Mouse (Mus musculus): ENCODE data around the gene Sh2b3. TPM values are rescaled to one million over a fixed set of nuclear protein-coding genes. Genes with fewer than 3 reads are reported as not detected.
A peak's percentile ranks its signal among the peaks of the same experiment; 100 is the strongest.

Gene Sh2b3
- polyA plus RNA-seq, 2 experiments, result 5.4 to 7.2 TPM

- H3K9me3 ChIP-seq (ENCODE audit: control insufficient read depth, low read length), result no peaks in the 10 kb centered on the region
- H3K27me3 ChIP-seq (ENCODE audit: control insufficient read depth, insufficient read depth, low read length), result peaks cover 7% of the 10 kb centered on the region
- ATAC-seq (ENCODE audit: insufficient read depth) (no peak), DNase-seq (ENCODE audit: low read depth in 3 of 3, low spot score in 3 of 3) (no peak)
- no peak for TF ChIP-seq EP300 (IDR thresholded peaks at IDR 0.05; ENCODE audit: low read depth)
- no peak for TF ChIP-seq CTCF (IDR thresholded peaks at IDR 0.05; ENCODE audit: low read depth)
- peaks cover 0 to 12% of the 10 kb centered on the region in 2 experiments; a peak in 3 of 4 replicates for H3K4me1 ChIP-seq (replicated peaks; ENCODE audit: control insufficient read depth in 2 of 2, insufficient read depth in 2 of 2, low read length in 1 of 2)
- no peak overlapping the region for H3K4me2 ChIP-seq (ENCODE audit: low read depth)
- no peaks in the 10 kb centered on the region for H3K36me3 ChIP-seq (replicated peaks; ENCODE audit: control insufficient read depth, insufficient read depth, low read depth)
- H3K4me3 ChIP-seq (ENCODE audit: insufficient read depth in 1 of 2, low read depth in 2 of 2, low read length in 2 of 2), result no peak overlapping the region
- no peak overlapping the region for H3K9ac ChIP-seq (replicated peaks)
- H3K27ac ChIP-seq, result no peak overlapping the region
- WGBS (ENCODE audit: insufficient replicate concordance), result 61% methylated on average over 11 of the region's 11 CpGs
Measured at GRCm38 (mm10) chr5:121846322-121846721, 8.9 kb upstream of the Sh2b3 start.

DNA sequence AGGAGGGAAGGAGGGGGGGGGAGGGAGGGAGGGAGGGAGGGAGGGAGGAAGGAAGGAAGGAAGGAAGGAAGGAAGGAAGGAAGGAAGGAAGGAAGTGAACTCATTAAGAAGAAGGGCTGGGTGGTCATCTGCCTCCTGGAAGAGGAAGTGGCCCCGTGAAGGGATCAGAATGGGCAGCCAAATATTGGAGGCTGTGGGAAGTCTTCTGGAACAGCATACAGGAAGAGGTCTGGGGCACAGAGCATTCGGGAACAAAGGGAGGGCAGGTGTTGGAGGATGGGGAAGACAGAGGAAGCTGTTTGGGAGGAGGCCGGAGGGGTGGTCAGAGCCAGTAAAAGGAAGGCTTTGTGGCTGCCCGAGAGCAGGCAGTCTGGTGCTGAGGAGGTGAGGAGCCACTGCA is 7.9 kb upstream of the Sh2b3 start:
- Histone ChIP-seq H3K27ac (no peak overlapping the region), H3K4me1 (replicated peaks; ENCODE audit: control insufficient read depth in 2 of 2, insufficient read depth in 2 of 2, low read length in 1 of 2) (peaks cover 0 to 12% of the 10 kb centered on the region in 2 experiments; a peak in 3 of 4 replicates), H3K9ac (replicated peaks) (no peak overlapping the region), H3K4me2 (ENCODE audit: low read depth) (no peak overlapping the region), H3K27me3 (ENCODE audit: control insufficient read depth, insufficient read depth, low read length) (peaks cover 7% of the 10 kb centered on the region), H3K9me3 (ENCODE audit: control insufficient read depth, low read length) (no peaks in the 10 kb centered on the region), H3K4me3 (ENCODE audit: insufficient read depth in 1 of 2, low read depth in 2 of 2, low read length in 2 of 2) (no peak overlapping the region), H3K36me3 (replicated peaks; ENCODE audit: control insufficient read depth, insufficient read depth, low read depth) (no peaks in the 10 kb centered on the region)
- 19% methylated on average over 4 of the region's 4 CpGs for WGBS (ENCODE audit: insufficient replicate concordance)
- DNase-seq (ENCODE audit: low read depth in 3 of 3, low spot score in 3 of 3) (no peak), ATAC-seq (ENCODE audit: insufficient read depth) (no peak)
- TF ChIP-seq CTCF (IDR thresholded peaks at IDR 0.05; ENCODE audit: low read depth), result no peak
- no peak for TF ChIP-seq EP300 (IDR thresholded peaks at IDR 0.05; ENCODE audit: low read depth)

DNA sequence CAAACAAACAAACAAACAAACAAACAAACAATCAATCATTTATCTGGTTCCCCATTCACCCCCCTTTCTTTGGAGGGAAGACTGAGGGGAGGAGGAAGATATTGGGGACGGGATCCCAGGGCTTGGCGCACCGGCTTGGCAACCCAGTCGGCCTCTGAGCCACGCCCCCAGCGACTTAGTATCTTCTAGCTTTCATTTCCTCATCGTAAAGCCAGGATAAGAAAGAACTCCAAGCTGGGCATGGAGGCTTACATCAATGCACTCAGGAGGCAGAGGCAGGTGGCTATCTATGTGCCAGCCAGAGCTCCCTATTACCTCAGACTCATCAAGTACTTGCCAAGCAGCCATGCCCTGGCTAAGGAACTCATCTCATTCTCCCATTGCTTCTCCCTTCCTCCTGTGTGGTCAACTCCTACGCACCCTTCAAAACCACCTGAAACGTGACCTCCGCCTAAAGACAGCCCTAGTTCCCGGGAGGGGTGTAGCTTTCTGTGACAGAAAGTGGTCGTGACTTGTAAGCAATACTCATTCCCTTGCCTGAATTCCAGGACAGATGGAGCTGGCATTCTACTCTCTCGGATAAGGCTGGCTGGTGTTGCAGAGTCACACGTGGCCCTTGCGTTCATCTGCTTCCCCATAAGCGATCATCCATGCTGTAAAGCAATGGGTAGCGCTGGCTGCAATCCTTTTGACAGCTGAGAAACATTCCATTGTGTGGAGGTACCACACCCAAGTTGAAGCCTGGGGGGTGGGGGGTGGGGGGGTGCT is 5.9 kb upstream of the Sh2b3 start:
- Histone ChIP-seq H3K4me2 (ENCODE audit: low read depth) (peak overlapping the region; percentile 78), H3K4me1 (replicated peaks; ENCODE audit: control insufficient read depth in 2 of 2, insufficient read depth in 2 of 2, low read length in 1 of 2) (peaks cover 6 to 10% of the 10 kb centered on the region in 2 experiments), H3K9ac (replicated peaks) (no peak overlapping the region), H3K36me3 (replicated peaks; ENCODE audit: control insufficient read depth, insufficient read depth, low read depth) (no peaks in the 10 kb centered on the region), H3K27me3 (ENCODE audit: control insufficient read depth, insufficient read depth, low read length) (peaks cover 9% of the 10 kb centered on the region), H3K27ac (no peak overlapping the region), H3K4me3 (ENCODE audit: insufficient read depth in 1 of 2, low read depth in 2 of 2, low read length in 2 of 2) (peak overlapping the region in 1 of 2 experiments; percentile 54; a peak in 2 of 4 replicates), H3K9me3 (ENCODE audit: control insufficient read depth, low read length) (no peaks in the 10 kb centered on the region)
- DNase-seq (ENCODE audit: low read depth in 3 of 3, low spot score in 3 of 3) (no peak), ATAC-seq (ENCODE audit: insufficient read depth) (peak; percentile 24; the same call in 1 of the 2 replicates)
- 12% methylated on average over 17 of the region's 17 CpGs for WGBS (ENCODE audit: insufficient replicate concordance)
- 0 out of 2 replicates have a peak, but pooled peaks have one; percentile 3 for TF ChIP-seq CTCF (IDR thresholded peaks at IDR 0.05; ENCODE audit: low read depth)
- TF ChIP-seq EP300 (IDR thresholded peaks at IDR 0.05; ENCODE audit: low read depth), result no peak

DNA sequence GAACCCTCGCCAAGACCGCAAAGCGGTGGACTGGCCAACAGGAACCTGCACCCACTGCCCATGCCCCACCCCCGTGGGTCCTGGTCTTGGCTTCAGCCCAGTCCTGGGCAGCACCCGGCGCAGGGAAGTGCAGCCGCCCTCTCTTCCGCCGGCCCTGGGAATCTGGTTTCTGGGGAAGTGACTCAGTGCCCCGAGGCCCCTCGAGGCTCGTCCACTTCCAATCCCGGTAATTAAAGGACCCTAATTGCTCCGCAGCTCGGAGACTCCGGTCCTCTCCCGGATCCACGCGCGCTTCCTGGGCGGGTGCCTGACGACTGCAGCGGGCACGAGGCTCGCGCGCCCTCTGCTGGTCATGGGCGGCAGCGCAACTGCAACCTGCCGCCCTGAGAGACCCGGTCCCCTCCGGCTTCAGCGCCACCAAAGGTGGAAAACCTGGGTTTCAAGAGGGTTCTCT is 5.2 kb upstream of the Sh2b3 start:
- DNase-seq (ENCODE audit: low read depth in 3 of 3, low spot score in 3 of 3), result no peak
- no peaks in the 10 kb centered on the region for H3K9me3 ChIP-seq (ENCODE audit: control insufficient read depth, low read length)
- WGBS (ENCODE audit: insufficient replicate concordance), result under 1% methylated on average over 33 of the region's 33 CpGs

GRCm38 (mm10) chr5:121841973-121842372 is 4.5 kb upstream of the Sh2b3 start:
- Histone ChIP-seq H3K4me2 (ENCODE audit: low read depth) (no peak overlapping the region; the same call in 1 of the 2 replicates), H3K36me3 (replicated peaks; ENCODE audit: control insufficient read depth, insufficient read depth, low read depth) (no peaks in the 10 kb centered on the region), H3K9ac (replicated peaks) (no peak overlapping the region), H3K4me1 (replicated peaks; ENCODE audit: control insufficient read depth in 2 of 2, insufficient read depth in 2 of 2, low read length in 1 of 2) (peaks cover 13 to 19% of the 10 kb centered on the region in 2 experiments), H3K27me3 (ENCODE audit: control insufficient read depth, insufficient read depth, low read length) (peaks cover 11% of the 10 kb centered on the region), H3K4me3 (ENCODE audit: insufficient read depth in 1 of 2, low read depth in 2 of 2, low read length in 2 of 2) (no peak overlapping the region), H3K27ac (no peak overlapping the region), H3K9me3 (ENCODE audit: control insufficient read depth, low read length) (no peaks in the 10 kb centered on the region)
- DNase-seq (ENCODE audit: low read depth in 3 of 3, low spot score in 3 of 3) (no peak), ATAC-seq (ENCODE audit: insufficient read depth) (no peak)
- 42% methylated on average over 10 of the region's 10 CpGs for WGBS (ENCODE audit: insufficient replicate concordance)
- TF ChIP-seq EP300 (IDR thresholded peaks at IDR 0.05; ENCODE audit: low read depth) (no peak), CTCF (IDR thresholded peaks at IDR 0.05; ENCODE audit: low read depth) (no peak)

More for the DNA sequence above, 5.2 kb upstream of the Sh2b3 start:
- Histone ChIP-seq H3K27ac (no peak overlapping the region), H3K4me2 (ENCODE audit: low read depth) (peak overlapping the region; percentile 78), H3K27me3 (ENCODE audit: control insufficient read depth, insufficient read depth, low read length) (peaks cover 11% of the 10 kb centered on the region), H3K9ac (replicated peaks) (peak overlapping the region; percentile 44), H3K4me3 (ENCODE audit: insufficient read depth in 1 of 2, low read depth in 2 of 2, low read length in 2 of 2) (peak overlapping the region; percentile 46 to 54), H3K36me3 (replicated peaks; ENCODE audit: control insufficient read depth, insufficient read depth, low read depth) (no peaks in the 10 kb centered on the region), H3K4me1 (replicated peaks; ENCODE audit: control insufficient read depth in 2 of 2, insufficient read depth in 2 of 2, low read length in 1 of 2) (peaks cover 12% of the 10 kb centered on the region in 2 experiments)
- ATAC-seq (ENCODE audit: insufficient read depth), result peak; percentile 66
- TF ChIP-seq CTCF (IDR thresholded peaks at IDR 0.05; ENCODE audit: low read depth) (peak; percentile 98), EP300 (IDR thresholded peaks at IDR 0.05; ENCODE audit: low read depth) (no peak)

Measured in liver, embryonic 14.5 days (tissue).